Mouse (Mus musculus) liver, postnatal 0 days (tissue): Measurements from ENCODE around the gene Relch. TPM values are rescaled to one million over a fixed set of nuclear protein-coding genes. Genes with fewer than 3 reads are reported as not detected.

Experiments
- ATAC-seq: fragments of 200-750 bp; cut with Nextera tagmentation; 2 replicates; pipeline ENCODE4 v1.8.0; 2017; ENCODE audit warnings: mild to moderate bottlenecking, moderate library complexity
- DNase-seq: peaks from one replicate; pipeline ENCODE4 v3.0.0-alpha.2; 2016
- H3K27ac ChIP-seq: fragments of 300-500 bp; sonication (generic); 2 replicates; pipeline ENCODE4 v1.5.1; 2014; ENCODE audit warnings: antibody characterized with exemption, moderate library complexity, mild to moderate bottlenecking, low read depth
- H3K27me3 ChIP-seq: fragments of 300-500 bp; sonication (generic); 2 replicates; pipeline ENCODE4 v1.6.1; 2014; ENCODE audit warnings: low read length, control low read depth, mixed read lengths; ENCODE audit not compliant: insufficient read depth
- H3K36me3 ChIP-seq: fragments of 300-500 bp; sonication (generic); replicated peaks from 2 replicates; pipeline ENCODE4 v1.6.1; 2014; ENCODE audit warnings: mild to moderate bottlenecking, control low read depth, low read length, moderate library complexity, mixed read lengths; ENCODE audit not compliant: insufficient read depth
- H3K4me1 ChIP-seq: fragments of 300-500 bp; sonication (generic); 2 replicates; pipeline ENCODE4 v1.6.1; 2014; ENCODE audit warnings: antibody characterized with exemption, mild to moderate bottlenecking, control low read depth; ENCODE audit not compliant: insufficient read depth
- H3K4me2 ChIP-seq: fragments of 300-500 bp; sonication (generic); 2 replicates; pipeline ENCODE4 v1.6.1; 2014; ENCODE audit warnings: low read depth, mild to moderate bottlenecking, low read length, moderate library complexity, mixed read lengths
- H3K4me3 ChIP-seq: fragments of 300-500 bp; sonication (generic); 2 replicates; pipeline ENCODE4 v1.5.1; 2014; ENCODE audit warnings: low read depth, low read length
- H3K9ac ChIP-seq: fragments of 300-500 bp; sonication (generic); replicated peaks from 2 replicates; pipeline ENCODE4 v1.6.1; 2014; ENCODE audit warnings: mild to moderate bottlenecking, moderate library complexity
- H3K9me3 ChIP-seq: fragments of 300-500 bp; sonication (generic); 2 replicates; pipeline ENCODE4 v1.6.1; 2016; ENCODE audit warnings: mild to moderate bottlenecking, control low read depth, low read length, mixed read lengths
- CTCF ChIP-seq: sonication (generic); IDR thresholded peaks from 2 replicates; pipeline ENCODE4 v1.5.1; 2016; ENCODE audit warnings: antibody characterized with exemption, low read depth
- EP300 ChIP-seq: IDR thresholded peaks from 2 replicates; pipeline ENCODE4 v1.6.1; 2016; ENCODE audit warnings: antibody characterized with exemption, low read depth, mild to moderate bottlenecking
- WGBS: fragments of 180-500 bp; shearing (Covaris S2); extraction: QIAGEN DNeasy Blood & Tissue Kit; methylation state at CpG from one replicate; pipeline ENCODE4 v1.1.7; 2014; ENCODE audit not compliant: insufficient replicate concordance; 5-methylcytosine and 5-hydroxymethylcytosine counted together
- polyA plus RNA-seq: library from polyadenylated mRNA; unstranded; fragments of >200 nt; fragmentation: Nextera tagmentation; extraction: Ambion mirVana; gene quantifications from 2 replicates; pipeline ENCODE4 v1.2.1, GENCODE M21; 2015

Relch gene
- polyA plus RNA-seq, 1 experiment from 2014 or later = 11.5 TPM

GRCm38 (mm10) chr1:105662820-105663170 is 866 bp upstream of the Relch start:
- no peaks in the 10 kb centered on the region for H3K27me3 ChIP-seq
- H3K27ac ChIP-seq = peak overlapping the region; percentile 75; the same call in 1 of the 2 replicates
- WGBS = 5% methylated on average over 6 of the region's 6 CpGs
- H3K4me1 ChIP-seq = peaks cover 21% of the 10 kb centered on the region
- H3K36me3 ChIP-seq = no peaks in the 10 kb centered on the region
- peak overlapping the region; percentile 69 for H3K9ac ChIP-seq
- peak overlapping the region; percentile 75 for H3K4me2 ChIP-seq
- H3K4me3 ChIP-seq = peak overlapping the region; percentile 95
- ATAC-seq (no peak), DNase-seq (no peak)
- no peaks in the 10 kb centered on the region for H3K9me3 ChIP-seq
- TF ChIP-seq EP300 = no peak
- no peak for TF ChIP-seq CTCF

GRCm38 (mm10) chr1:105663962-105664812 is 526 bp downstream of the Relch start:
- no peak for TF ChIP-seq CTCF
- no peak for TF ChIP-seq EP300
- DNase-seq = peak; percentile 35
- peaks cover 21% of the 10 kb centered on the region for H3K4me1 ChIP-seq
- WGBS = under 1% methylated on average over 68 of the region's 68 CpGs
- H3K36me3 ChIP-seq = no peaks in the 10 kb centered on the region
- H3K4me2 ChIP-seq = peak overlapping the region; percentile 84
- ATAC-seq = peak; percentile 48
- H3K9ac ChIP-seq = peak overlapping the region; percentile 95
- H3K4me3 ChIP-seq = peak overlapping the region; percentile 95
- no peaks in the 10 kb centered on the region for H3K27me3 ChIP-seq
- peak overlapping the region; percentile 89 for H3K27ac ChIP-seq
- no peaks in the 10 kb centered on the region for H3K9me3 ChIP-seq

DNA sequence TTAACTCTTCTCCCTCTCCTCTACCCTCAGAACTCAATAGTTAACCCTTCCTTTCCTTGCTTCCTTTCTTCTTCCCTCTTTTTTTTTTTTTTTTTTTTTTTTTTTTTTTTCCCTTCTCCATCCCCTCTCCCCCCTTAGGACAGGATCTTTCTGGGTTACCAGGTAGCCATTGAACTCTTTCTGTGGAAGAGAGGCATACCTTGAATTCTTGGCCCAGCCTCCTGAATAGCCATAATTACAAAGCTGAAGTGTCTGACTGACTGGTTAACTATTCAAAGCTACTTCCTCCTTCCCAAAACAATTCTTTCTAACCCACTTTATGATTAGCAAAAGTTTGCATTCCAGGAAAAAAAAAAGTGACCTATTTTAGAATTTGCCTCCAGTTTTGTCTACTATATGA is 6.0 kb downstream of the Relch start:
- ATAC-seq (no peak), DNase-seq (no peak)
- TF ChIP-seq CTCF (no peak), EP300 (no peak)
- H3K9ac ChIP-seq = no peak overlapping the region
- H3K27ac ChIP-seq = no peak overlapping the region
- H3K4me3 ChIP-seq = no peak overlapping the region
- H3K4me1 ChIP-seq = peaks cover 11% of the 10 kb centered on the region
- H3K36me3 ChIP-seq = no peaks in the 10 kb centered on the region
- H3K27me3 ChIP-seq = no peaks in the 10 kb centered on the region
- H3K9me3 ChIP-seq = no peaks in the 10 kb centered on the region
- no peak overlapping the region for H3K4me2 ChIP-seq

- DNase-seq (no peak), ATAC-seq (no peak)
- H3K36me3 ChIP-seq = peaks cover 11% of the 10 kb centered on the region; the same call in 1 of the 2 replicates
- TF ChIP-seq EP300 = no peak
- no peak for TF ChIP-seq CTCF
- H3K4me2 ChIP-seq = no peak overlapping the region
- no peak overlapping the region for H3K4me3 ChIP-seq
- H3K9me3 ChIP-seq = no peaks in the 10 kb centered on the region
- H3K27ac ChIP-seq = no peak overlapping the region
- H3K27me3 ChIP-seq = no peaks in the 10 kb centered on the region
- 80% methylated on average over 2 of the region's 2 CpGs for WGBS
- no peaks in the 10 kb centered on the region for H3K4me1 ChIP-seq
- no peak overlapping the region for H3K9ac ChIP-seq
These were observed 11.1 kb downstream of the Relch start for GRCm38 (mm10) chr1:105674763-105675162.

DNA sequence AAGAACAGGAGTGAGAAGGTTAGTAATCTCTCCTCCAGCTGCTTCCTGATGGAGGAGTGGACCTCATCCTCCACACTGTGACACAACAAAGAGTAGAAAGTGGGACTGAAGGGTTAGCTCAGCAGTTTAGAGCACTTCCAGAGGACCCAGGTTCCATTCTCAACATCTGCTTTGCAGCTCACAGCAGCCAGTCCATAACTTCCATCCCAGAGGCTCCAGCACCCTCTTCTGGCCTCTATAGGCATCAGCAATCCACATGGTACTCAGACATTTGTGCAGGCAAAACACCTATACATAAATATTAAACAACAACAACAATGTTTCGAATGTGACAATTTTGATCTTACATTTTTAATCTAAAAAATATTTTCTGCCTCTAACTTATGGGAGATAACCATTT is 16.9 kb downstream of the Relch start:
- DNase-seq = peak; percentile 34
- Histone ChIP-seq H3K4me3 (no peak overlapping the region), H3K4me1 (no peaks in the 10 kb centered on the region), H3K27me3 (no peaks in the 10 kb centered on the region), H3K4me2 (no peak overlapping the region), H3K36me3 (peaks cover 11% of the 10 kb centered on the region; the same call in 1 of the 2 replicates), H3K27ac (no peak overlapping the region), H3K9ac (no peak overlapping the region), H3K9me3 (no peaks in the 10 kb centered on the region)
- ATAC-seq = 0 out of 2 replicates have a peak, but pooled peaks have one; percentile 40
- WGBS = 71% methylated on average over 1 of the region's 1 CpGs
- TF ChIP-seq CTCF (peak; percentile 79), EP300 (no peak)

GRCm38 (mm10) chr1:105685501-105685900 is 21.8 kb downstream of the Relch start:
- Histone ChIP-seq H3K9me3 (no peaks in the 10 kb centered on the region), H3K4me2 (no peak overlapping the region), H3K4me3 (no peak overlapping the region), H3K27me3 (no peaks in the 10 kb centered on the region), H3K36me3 (peaks cover 3% of the 10 kb centered on the region), H3K4me1 (no peaks in the 10 kb centered on the region), H3K9ac (no peak overlapping the region), H3K27ac (no peak overlapping the region)
- DNase-seq (no peak), ATAC-seq (no peak)
- no peak for TF ChIP-seq EP300
- TF ChIP-seq CTCF = no peak
- 89% methylated on average over 3 of the region's 3 CpGs for WGBS
